Mouse (Mus musculus) frontal cortex, postnatal 36 days (tissue): ENCODE results near the gene Sap25.
"Not testable (repeated sequence)": the region's sequence is repeated elsewhere in the genome, so short reads cannot be mapped to it uniquely, and the experiment has no call there.

Experiments used
- DNase-seq, 2 experiments: peaks; one replicate each; pipeline ENCODE4 v3.0.0; 2022; ENCODE audit warnings: low spot score in 2 of 2

Gene Sap25

DNA sequence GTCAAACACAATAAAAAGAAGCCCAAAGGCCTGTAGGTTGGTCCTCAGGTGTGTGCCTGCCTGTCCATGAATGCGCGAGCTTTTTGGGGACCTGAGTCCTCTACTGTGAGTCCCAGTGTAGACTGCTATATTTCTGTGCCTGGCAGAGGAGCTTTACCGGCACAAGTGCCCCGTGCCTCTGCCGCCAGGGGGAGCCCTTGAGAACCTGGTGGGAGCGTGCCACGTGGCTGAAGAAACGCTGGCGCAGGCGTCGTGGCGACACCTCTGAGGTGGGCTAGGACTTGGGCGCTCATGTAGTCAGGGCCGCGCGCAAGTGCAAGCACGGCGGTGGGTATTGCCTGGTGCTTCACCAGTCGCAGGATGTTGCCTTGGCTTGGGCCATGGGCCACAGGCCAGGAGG is at the start of gene Sap25:
TSS of gene Sap25 (plus strand) at position 281 of the 400 bp plus-strand sequence.
- no peak for DNase-seq

DNA sequence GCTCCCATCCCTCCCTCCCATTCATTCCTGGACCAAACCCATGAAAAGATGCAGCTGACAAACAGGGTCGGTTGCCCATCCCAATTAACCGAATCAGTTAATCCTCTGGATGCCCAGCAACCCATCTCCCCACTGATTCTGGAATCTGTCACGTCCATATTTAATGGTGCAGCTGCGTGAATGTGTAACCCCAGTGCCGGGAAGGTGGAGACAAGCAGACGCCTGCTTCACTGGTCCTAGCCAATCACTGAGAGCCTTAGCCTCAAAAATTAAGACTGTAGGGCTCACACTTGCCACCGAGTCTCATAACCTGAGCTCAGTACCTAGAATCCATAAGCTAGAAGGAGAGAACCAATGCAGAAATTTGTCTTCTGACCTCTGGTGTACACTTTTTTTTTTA is 45.2 kb upstream of the Sap25 start:
- DNase-seq = no peak

DNA sequence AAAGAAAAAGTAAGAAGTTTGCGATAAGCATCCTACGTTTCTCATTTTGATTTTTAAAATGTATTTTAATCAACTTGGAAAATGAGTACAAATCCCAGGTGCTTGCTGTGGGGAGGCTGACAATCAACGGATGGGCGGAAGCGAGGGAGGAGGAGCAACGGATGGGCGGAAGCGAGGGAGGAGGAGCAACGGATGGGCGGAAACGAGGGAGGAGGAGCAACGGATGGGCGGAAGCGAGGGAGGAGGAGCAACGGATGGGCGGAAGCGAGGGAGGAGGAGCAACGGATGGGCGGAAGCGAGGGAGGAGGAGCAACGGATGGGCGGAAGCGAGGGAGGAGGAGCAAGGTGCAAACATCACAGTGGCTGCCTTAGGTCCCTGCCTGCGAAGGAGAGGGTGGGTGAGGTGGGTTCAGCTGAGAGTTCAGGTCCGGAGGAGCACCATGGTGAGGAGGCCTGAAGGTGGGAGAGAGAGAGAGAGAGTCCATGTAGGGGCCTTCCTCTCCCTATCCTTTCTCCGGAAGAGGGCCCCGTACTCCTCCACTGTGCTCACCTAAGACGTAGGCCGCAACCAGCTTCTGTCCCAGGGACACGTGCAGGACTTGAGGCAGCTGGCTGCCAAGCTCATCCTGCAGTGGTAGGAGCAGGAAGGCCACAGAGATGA is 44.4 kb upstream of the Sap25 start:
- DNase-seq = no peak

DNA sequence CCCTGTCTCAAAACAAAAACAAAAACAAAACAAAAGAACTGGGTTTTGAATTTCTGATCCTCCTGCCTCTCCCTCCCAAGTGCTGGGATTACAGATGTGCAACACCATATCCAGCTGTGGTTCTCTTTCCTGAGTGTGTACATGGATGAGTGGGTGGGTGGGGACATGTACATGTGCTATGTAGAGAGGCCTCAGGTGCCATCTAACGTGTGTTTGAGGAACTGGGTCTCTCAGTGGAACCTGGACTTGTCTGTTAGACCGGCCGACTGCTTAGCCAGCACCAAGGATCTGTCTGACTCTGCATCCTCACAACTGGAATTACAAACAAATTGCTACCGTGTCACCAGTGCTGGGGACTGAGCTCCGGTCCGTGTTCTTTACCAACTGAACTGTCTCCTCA is 43.5 kb upstream of the Sap25 start:
- DNase-seq = no peak

DNA sequence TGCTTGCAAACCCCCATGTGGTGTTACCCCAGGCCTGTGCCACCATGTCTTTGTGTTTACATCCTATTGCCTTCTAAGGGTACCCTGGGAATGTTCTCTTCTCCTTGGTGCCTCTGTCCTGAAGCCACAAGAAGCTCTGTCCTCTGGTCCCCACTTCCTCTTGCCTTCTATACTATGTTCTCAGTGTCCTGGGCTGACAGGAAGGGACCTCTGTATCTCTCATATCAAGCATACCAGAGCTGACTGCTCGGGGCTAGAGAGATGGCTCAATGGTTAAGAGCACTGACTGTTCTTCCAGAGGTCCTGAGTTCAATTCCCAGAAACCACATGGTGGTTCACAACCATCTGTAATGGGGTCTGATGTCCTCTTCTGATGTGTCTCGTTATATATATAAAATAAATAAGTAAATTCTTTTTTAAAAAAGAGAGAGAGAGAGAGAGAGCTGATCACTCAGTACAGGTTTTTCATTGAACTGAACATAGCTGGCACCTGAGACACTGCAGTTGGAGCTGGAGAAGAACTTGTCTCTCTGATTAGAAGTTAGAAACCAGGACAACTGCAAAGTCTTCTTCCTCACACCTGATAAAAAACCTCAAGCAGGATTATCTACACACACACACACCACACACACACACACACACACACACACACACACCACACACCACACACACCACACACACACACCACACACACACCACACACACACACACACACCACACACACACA is 42.9 kb upstream of the Sap25 start:
- DNase-seq = no peak

DNA sequence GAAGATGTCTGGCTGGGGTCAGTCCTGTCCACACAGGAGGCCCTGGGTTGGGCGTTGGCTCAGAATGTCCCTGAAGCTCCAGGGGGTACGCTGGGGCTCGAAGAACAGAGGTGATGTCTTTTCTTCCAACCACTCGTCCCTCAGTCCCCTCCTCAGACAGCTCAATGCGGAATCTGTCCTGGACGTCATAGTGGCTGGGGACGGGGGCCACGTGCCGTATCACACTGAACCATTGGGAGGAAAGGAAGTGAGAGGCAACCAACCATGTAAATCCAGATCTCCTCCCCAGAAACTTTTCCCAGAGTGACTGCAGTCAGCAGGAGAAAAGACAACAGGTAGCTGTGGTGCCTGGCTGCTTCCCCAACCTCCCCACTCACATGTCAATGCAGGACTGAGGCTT is 41.5 kb upstream of the Sap25 start:
- DNase-seq = no peak

DNA sequence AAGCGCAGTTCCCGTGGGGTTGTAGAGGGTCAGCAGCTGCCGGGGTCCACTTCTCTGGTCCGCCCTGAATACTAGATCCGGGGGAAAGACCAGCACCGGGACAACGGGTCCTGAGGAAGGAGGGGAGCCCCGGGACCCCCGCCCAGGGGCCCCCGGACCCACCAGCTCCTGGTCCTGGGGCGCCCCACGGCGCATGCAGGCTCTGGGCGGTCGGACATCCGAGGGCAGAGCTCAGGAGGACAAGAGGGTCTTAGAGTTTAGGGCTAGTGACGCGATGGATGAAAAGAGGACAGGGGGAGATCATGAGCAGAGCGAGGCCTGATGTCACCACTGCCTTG is 40.9 kb upstream of the Sap25 start:
- DNase-seq = no peak

DNA sequence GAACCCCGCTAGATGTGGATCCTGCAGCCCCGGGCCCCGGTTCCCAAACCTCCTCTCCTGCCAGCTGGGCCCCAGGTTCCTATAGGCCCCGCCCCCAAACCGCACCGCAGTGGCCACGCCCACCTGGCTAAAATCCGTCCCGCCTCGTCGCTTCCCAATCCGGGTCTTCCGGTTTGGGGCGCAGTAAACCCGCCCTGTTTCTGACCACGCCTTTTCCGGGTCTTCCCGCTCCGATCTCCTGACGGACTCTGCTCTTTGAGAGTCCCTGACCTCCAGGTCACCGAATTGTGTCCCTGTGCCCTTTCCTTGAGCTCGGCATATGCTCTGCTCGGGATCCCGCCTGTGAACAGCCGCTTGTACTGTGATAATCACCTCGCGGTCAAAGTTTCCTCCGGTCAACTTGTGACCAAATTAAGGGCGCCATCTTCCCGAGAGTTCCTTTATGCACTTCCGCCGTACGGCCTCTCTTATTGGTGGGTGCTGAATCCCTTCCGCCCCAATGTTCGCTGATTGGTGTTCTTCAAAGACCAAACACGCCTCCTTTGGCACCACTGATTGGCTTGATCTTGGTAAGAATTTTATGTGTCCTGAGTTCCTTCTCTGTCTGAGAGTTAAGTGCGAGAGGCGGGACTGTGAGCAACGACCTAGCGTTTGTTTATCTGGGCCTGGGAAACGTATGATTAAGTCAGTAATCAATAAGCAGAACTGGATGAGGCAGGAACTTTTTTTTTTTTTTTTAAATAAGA is 40.3 kb upstream of the Sap25 start, which contains the start of gene Mospd3:
TSS of gene Mospd3 (minus strand) at position 440 of the 746 bp plus-strand sequence.
- peak; percentile 95 to 96 for DNase-seq

DNA sequence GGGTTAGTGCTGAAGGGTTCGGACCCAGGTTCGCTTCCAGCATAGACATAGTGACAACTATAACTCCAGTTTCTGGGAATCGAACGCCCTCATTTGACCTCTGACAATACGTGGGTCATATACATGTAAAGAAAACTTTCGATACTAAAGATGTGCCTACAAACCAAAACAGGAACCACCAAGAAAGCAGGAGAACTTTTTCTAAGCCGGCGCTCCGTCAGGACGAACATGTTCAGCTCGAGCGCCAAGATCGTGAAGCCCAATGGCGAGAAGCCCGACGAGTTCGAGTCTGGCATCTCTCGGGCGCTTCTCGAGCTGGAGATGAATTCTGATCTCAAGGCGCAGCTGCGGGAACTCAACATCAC is 39.8 kb upstream of the Sap25 start:
- DNase-seq = no peak

DNA sequence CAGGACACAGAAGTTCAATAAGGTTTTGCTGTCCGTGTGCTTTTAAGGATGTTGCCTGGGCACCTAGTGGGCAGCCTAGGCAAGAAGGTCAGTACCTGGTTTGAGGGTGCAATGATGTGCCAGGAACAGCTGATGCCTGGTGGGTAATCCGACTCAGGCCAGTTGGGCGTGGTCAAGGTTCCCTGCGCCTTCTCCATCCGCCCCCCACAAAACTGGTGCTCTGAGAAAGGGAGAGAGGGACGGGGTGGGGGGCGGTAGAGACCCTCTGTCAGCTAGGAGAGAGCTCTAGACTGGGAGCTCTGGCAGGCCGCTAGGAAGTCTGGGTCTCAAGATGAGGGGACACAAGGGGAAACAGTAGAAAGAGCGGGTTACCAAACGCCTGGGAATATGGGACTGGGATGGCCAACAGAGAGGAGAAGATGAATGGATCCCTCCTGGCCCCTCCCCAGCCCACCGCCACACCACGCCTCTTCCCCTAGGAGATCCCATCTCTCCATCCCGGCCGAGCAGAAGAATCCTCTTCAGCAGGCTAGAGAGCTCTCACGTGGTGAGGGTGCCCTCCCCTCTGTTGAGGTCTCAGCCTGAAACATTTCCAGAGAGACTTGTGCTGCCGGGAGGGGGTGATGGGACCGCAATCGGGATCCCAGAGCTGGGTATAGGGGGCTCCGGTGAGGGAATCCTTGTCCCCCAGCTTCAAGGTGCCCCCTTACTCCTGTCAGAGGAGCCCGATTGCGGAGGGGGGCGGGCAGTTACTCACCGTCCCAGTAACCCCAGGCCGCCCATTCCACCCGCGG is 33.1 kb upstream of the Sap25 start:
- DNase-seq = no peak

DNA sequence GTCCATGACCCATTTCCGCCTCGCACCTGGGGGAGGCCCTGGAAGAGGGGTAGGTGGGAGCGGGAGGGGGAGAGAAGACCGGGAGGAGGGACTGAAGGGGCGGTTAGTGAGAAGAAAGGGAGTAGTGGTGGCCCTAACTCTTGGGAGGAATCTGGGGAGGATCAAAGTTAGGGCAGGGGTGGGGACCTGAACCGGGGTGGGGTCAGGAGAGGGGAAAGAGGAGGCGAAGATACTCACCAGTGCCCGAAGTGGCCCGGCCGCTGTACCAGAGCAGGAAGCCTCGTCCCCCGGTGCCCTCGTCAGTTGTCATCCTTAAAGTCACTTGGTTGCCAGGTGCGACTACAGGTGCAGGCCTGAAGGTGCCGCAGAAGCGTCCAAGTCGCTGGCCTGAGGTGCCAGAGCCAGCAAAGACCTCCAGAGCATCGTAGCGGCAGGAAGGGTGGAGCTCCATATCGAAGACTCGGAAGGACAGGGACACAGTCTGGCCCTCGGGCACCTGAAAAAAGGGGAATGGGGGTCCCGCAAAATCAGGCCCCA is 32.4 kb upstream of the Sap25 start:
- DNase-seq = no peak

DNA sequence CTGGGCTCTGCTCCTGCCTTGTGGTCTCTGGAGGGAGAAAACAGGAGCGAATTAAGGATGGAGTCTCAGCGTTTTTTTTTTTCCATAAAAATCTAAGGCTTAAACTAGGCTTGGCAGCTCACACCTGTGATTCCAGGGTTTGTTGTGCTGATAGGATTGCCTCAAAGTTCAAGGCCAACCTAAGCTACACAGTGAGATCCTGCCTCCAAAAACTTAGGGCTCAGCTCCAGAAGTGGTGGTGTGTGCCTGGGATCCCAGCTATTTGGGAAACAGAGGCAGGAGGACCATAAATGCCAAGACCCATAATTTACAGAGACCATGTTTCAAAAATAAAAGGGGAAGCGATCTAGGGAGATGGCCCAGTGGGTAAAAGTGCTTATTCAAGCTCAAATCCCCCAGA is 31.8 kb upstream of the Sap25 start:
- no peak for DNase-seq

DNA sequence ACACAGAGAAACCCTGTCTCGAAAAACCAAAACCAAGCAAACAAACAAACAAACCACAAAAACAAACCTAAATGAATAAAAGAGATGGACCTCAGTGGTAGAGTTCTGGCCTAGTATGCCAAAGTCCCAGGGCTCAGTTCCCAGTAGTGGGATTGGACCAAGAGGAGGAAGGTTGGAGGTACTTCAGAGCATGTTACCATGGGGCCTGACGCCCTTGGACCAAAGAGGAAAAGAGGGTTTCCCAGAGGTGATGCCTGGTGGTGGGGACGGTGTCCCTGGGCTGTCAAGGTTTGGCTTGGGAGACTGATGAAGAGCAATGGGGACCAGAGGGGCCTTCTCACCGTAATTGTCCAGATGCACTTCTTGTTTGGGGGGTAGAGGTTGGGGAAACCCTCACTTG is 31.1 kb upstream of the Sap25 start:
- no peak for DNase-seq

DNA sequence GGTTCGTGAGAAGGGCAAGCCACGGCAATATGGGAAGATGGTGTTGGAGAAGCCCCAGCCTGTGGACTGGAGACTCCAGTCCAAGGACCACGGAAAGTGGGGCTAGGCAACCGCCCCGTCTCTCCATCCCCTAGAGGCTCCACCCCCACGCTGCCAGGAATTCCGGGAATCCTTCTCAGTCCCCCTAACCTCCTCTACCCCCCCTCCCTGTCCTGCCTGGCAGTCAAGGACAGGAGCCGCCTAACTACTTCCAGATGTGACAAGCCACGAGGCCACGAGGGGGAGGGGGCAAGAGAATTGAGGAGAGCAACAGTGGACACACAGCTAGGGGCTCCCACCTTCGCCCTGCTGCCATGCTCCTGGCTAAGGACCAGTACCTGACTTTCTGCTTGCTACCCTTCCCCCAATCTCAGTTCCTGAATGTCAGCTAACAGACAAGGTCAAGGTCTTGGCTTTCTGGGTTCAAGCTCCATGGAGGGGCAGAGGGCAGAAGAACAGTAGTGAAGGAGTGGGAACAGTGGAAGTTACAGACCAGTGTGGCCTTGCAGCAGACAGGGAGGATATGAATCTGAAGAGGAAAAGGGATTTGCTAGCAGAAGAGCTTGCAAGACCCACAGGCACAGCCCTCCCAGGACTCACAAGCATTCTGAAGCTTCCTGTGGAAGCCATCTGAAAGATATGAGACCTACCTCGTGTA is 30.4 kb upstream of the Sap25 start:
- no peak for DNase-seq

DNA sequence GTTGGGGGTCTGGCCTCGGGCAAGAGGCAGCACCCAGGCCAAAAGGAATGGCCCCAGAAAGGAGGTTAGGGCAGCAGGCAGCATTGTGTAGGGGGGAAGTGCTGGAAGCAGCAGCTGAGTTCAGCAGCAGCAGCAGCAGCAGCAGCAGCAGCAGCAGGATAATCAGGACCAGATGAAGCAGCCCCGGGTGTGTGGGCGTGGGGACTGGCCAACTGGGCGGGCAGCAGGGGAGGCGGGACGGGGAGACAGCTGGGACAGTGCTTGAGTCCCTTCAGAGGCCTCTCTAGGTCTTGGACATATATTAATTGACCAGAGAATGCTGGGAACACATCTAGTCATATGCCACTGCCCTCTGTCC is 29.9 kb upstream of the Sap25 start:
- DNase-seq = no peak

DNA sequence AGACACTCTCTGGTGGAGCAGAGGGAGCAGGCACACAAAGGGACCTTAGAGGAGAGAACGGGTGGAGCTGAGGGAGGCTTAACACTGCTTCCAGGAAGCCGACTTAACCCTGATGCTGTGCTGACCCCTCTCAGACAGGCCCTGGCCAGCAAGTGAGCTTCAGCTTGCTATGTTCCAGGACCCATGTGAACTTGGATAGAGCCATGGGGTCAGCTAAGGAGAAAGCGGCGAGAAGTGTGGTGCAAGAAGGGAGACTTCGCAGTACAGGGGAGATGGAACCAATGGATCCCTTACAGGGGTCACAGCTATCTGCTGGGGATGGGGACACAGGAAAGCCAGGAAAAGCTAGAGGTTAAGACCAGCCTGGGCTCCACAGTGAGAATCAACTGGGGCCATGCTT is 28.1 kb upstream of the Sap25 start:
- DNase-seq = no peak

DNA sequence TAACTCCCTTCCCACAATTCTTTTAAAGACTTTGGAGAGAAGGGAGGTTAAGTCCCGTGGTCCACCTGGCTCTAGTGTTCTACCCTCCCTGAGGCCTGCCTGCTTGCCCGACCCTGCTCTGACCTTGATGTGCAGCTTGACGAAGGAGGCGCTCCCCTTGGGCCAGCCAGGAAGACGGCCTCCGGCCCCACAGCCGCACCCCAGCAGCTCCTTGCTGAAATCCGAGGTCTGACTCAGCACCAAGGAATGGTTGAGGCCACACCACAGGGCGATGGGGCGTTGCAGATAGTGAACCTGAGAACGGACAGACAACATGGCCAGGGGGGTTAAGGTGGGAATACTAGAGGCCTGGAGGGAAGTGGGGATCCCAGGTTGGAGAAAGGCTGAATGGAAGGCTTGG is 27.6 kb upstream of the Sap25 start, which contains the start of gene Pcolce:
TSS of gene Pcolce (minus strand) at position 235 of the 400 bp plus-strand sequence.
- DNase-seq = no peak

DNA sequence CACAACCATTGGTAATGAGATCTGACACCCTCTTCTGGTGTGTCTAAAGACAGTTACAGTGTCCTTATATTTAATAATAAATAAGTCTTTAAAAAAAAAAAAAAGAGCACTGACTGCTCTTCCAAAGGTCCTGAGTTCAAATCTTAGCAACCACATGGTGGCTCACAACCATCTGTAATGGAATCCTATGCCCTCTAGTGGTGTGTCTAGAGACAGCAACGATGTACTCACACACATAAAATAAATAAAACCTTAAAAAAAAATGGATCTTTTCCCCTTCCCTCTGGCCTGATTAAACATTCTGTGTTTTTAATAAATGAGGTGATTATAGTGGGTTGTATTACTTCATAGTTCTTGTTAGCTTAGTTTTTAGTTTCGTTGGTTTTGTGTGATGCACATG is 26.2 kb upstream of the Sap25 start:
- DNase-seq = not testable (repeated sequence)

DNA sequence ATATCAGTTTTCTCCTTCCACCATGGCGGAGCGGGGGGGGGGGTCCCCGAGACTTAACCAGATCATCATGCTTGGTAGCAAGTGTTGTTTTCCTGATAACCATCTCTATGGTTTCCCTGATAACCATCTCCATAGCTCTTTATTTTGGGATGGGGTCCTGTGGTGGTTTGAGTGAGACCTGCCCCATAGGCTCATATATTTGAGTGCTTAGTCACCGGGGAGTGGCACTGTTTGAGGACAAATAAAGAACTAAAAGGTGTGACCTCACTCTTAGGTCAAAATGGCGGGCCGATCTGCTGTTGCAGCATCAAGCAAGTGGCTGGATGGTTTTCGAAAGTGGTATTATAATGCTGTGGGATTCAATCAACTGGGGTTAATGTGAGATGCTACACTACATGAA is 25.8 kb upstream of the Sap25 start:
- no peak for DNase-seq

DNA sequence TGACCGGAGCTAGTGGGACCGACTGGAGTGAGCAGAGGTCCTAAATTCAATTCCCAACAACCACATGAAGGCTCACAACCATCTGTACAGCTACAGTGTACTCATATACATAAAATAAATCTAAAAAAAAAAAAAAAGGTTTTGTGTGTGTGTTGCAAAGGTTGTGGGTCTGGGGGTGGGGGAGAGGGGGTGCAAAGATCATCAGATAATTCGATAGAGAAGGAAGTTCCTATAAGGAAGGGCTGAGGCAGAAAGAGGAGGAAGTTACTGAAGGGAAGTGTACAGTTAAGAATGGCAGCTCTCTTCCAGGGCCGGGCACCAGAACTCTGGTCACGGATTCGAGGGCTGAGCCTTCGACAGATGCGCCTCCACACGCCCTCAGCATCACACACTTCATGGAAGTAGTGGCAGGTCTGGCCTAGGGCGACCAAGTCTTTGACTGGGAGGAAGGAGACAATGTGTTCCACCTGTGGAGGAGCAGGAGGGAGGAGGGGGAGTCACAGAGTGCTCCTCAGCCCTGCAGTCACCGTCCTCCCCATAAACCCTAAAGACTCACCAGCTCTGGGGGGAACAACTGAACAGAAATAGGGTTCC is 17.1 kb upstream of the Sap25 start:
- DNase-seq = no peak

DNA sequence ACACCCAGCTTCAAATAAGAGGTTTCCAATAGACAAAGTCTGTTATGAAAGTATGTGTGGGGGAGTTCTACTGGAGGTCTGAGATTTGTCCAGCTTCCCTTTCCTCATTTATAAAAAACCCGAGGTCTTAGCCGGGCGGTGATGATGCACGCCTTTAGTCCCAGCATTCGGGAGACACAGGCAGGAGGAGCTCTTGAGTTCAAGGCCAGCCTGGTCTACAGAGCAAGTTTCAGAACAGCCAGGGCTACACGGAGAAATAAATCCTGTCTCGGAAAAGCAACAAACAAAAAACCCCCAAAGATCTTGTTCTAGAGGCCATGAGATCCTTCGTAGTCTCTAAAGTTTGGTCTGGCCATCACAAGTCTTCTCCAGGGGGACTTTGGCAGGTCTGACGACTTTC is 13.1 kb upstream of the Sap25 start:
- peak in 1 of 2 experiments; percentile 27 for DNase-seq
